Mouse (Mus musculus): Measurements from ENCODE around the gene Trim2. TPM values are rescaled to one million over a fixed set of nuclear protein-coding genes. Genes with fewer than 3 reads are reported as not detected.

The Trim2 gene
- polyA plus RNA-seq, 1 experiment from 2014 or later: 136 TPM

DNA sequence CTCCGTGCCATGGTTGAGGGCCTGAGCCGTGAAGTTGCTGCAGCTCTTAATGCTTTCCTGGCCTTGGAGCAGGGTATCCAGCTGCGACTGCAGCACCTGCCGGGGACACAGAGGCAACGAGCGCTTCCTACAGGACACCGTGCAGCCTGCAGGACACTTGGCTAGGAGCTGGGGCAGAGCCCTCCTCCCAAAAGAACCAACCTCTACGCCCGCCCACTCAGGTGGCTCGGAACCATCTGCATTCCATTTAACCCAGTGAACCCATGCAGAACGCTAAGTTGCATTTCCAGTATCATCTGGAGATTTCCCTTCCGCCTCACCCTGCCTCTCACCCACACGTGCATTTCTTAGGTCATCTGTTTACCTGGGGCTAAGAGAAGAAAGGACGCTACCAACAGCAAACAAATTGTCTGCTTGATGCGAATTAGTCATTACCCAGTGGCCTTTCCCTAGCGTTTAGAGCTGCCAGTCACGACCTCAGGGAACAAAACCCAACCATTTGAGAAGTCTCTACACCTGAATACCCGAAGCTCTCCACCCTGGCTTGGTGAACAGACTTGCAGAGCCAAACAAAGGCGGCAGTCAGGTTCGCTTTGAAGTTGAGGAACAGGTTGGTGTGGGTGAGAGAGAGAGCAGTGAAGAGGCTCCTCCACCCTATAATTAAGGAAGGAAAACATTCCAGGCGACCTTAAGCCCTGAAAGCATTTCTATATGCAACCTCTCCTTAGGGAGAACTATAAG is 115.4 kb downstream of the Trim2 start:
- no peak overlapping the region for H3K4me3 ChIP-seq (ENCODE audit: low read depth, low read length)
- 50% methylated on average over 21 of the region's 21 CpGs for WGBS
- H3K36me3 ChIP-seq (ENCODE audit: control insufficient read depth, insufficient read depth, low read length): peaks cover 18% of the 10 kb centered on the region
- H3K27ac ChIP-seq (ENCODE audit: low read depth, low read length): no peak overlapping the region
- peaks cover 7% of the 10 kb centered on the region; the same call in 1 of the 2 replicates for H3K4me1 ChIP-seq (ENCODE audit: control insufficient read depth, insufficient read depth, low read length)
- H3K9me3 ChIP-seq (ENCODE audit: control insufficient read depth, low read length): no peaks in the 10 kb centered on the region
- no peaks in the 10 kb centered on the region for H3K27me3 ChIP-seq (ENCODE audit: control insufficient read depth, insufficient read depth, low read length)
- peak; percentile 25; the same call in 1 of the 2 replicates for ATAC-seq (ENCODE audit: low read depth)
- H3K9ac ChIP-seq (replicated peaks; ENCODE audit: low read depth, low read length): no peak overlapping the region
- H3K4me2 ChIP-seq (ENCODE audit: low read depth, low read length): no peak overlapping the region

DNA sequence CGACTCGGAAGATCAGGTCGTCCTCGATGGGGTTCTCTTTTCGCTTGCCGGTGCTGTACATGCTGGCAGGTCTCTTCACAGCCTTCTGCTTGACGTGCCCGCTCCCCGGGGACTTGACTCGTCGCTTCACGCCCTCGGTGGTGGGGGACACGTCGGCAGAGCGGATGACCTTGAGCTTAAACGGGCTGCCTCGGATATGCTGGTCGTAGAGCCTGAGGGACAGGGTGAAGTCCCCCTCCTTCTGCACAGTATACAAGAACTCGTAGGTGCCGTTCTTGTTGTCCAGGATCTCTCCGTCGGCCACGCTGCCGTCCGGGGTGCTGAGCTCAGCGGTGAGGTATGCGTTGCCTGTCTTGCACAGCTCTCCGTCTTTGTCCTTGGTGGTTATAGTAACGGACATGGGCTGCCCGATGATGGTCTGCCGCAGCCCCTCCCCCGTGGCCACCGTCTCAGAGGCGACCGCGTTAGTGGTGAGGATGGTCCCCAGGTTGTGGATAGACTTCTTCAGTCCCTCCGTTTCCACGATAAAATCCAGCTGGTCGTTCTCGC is 116.1 kb downstream of the Trim2 start:
- WGBS: 16% methylated on average over 41 of the region's 41 CpGs
- no peak overlapping the region for H3K27ac ChIP-seq (ENCODE audit: low read depth, low read length)
- no peak overlapping the region for H3K4me3 ChIP-seq (ENCODE audit: low read depth, low read length)
- H3K9me3 ChIP-seq (ENCODE audit: control insufficient read depth, low read length): no peaks in the 10 kb centered on the region
- H3K9ac ChIP-seq (replicated peaks; ENCODE audit: low read depth, low read length): 0 out of 2 replicates have a peak overlapping the region, but pooled peaks have one; percentile 3
- H3K36me3 ChIP-seq (ENCODE audit: control insufficient read depth, insufficient read depth, low read length): peaks cover 18% of the 10 kb centered on the region
- peak; percentile 57; the same call in 1 of the 2 replicates for ATAC-seq (ENCODE audit: low read depth)
- H3K4me1 ChIP-seq (ENCODE audit: control insufficient read depth, insufficient read depth, low read length): peaks cover 7% of the 10 kb centered on the region; the same call in 1 of the 2 replicates
- 0 out of 2 replicates have a peak overlapping the region, but pooled peaks have one; percentile 7 for H3K4me2 ChIP-seq (ENCODE audit: low read depth, low read length)
- no peaks in the 10 kb centered on the region for H3K27me3 ChIP-seq (ENCODE audit: control insufficient read depth, insufficient read depth, low read length)

DNA sequence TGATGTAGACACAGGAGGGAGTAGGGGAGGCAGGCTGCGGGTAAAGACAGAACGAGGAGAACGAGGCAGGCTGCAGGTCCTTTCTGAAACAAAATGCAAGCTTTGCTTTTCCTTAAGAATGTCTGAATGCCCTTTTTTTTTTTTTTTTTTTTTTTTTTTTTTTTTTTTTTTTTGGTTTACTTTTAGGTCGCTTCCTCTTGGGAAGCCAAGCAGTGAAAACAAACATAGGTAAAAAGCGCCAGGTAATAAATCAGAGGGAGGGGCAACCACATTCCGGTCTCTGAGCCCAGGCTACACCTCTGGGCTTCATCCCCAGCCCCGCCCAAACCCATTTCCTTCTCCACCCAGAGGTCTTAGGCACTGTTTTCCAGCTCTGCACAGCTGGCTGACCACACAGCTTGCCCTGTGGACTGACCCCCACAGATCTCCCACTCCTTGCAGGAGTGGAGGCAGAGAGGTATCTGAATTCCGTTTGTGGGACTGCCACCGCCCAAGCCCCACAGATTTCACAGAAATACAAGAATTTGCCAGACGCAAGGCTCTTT is 117.0 kb downstream of the Trim2 start:
- Histone ChIP-seq H3K36me3 (ENCODE audit: control insufficient read depth, insufficient read depth, low read length) (peaks cover 13% of the 10 kb centered on the region), H3K4me2 (ENCODE audit: low read depth, low read length) (no peak overlapping the region)
- ATAC-seq (ENCODE audit: low read depth): no peak

DNA sequence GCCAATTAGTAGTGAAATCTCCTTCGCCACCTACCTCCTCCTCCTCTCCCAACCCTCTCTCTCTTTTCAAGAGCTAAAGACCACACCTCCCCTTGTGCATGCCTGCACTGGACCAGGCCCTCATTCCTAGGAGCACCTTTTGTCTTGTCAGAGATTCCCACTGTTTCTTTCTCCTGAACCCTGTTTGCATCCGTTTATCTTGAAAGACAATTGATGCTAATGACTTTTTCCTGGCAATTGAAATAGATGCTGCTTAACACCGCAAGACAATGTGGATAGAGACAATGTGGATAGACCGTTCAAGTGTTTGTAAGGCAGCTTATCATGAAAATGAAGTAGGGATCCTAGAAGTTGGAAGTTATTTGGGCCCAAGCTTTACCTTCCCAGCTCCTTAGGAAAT is 125.0 kb downstream of the Trim2 start:
- Histone ChIP-seq H3K4me1 (ENCODE audit: control insufficient read depth, insufficient read depth, low read length) (peaks cover 3% of the 10 kb centered on the region; the same call in 1 of the 2 replicates), H3K27ac (ENCODE audit: low read depth, low read length) (no peak overlapping the region)
- WGBS: 21% methylated on average over 4 of the region's 4 CpGs

More for the DNA sequence above, 117.0 kb downstream of the Trim2 start:
- 58% methylated on average over 10 of the region's 10 CpGs for WGBS
- Histone ChIP-seq H3K4me1 (ENCODE audit: control insufficient read depth, insufficient read depth, low read length) (peaks cover 7% of the 10 kb centered on the region; the same call in 1 of the 2 replicates), H3K4me3 (ENCODE audit: low read depth, low read length) (no peak overlapping the region), H3K27ac (ENCODE audit: low read depth, low read length) (no peak overlapping the region), H3K27me3 (ENCODE audit: control insufficient read depth, insufficient read depth, low read length) (no peaks in the 10 kb centered on the region), H3K9ac (replicated peaks; ENCODE audit: low read depth, low read length) (no peak overlapping the region), H3K9me3 (ENCODE audit: control insufficient read depth, low read length) (no peaks in the 10 kb centered on the region)

DNA sequence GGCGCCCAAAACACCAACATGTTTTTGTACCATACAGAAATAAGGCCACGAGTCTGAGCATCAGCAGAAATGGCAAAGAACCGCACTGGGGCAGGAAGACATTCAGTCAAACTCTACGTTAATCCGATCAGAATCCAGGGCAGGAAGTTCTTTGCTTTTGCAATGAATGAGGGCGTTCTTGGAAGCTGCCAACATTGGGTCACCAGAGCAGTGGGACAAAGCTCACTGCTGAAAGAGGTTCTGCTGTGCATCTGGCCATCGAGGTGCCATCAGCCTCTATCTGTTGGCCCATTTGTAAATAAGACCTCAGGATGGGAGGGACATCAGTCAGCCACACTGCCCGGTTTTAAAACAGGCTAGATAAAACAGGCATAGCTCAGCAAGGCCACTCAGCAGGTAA is 125.6 kb downstream of the Trim2 start:
- no peak overlapping the region for H3K27ac ChIP-seq (ENCODE audit: low read depth, low read length)
- no peak overlapping the region for H3K9ac ChIP-seq (replicated peaks; ENCODE audit: low read depth, low read length)
- peaks cover 3% of the 10 kb centered on the region; the same call in 1 of the 2 replicates for H3K4me1 ChIP-seq (ENCODE audit: control insufficient read depth, insufficient read depth, low read length)
- no peak for ATAC-seq (ENCODE audit: low read depth)
- no peaks in the 10 kb centered on the region for H3K9me3 ChIP-seq (ENCODE audit: control insufficient read depth, low read length)
- no peak overlapping the region for H3K4me2 ChIP-seq (ENCODE audit: low read depth, low read length)
- H3K27me3 ChIP-seq (ENCODE audit: control insufficient read depth, insufficient read depth, low read length): no peaks in the 10 kb centered on the region
- peaks cover 11% of the 10 kb centered on the region; the same call in 1 of the 2 replicates for H3K36me3 ChIP-seq (ENCODE audit: control insufficient read depth, insufficient read depth, low read length)
- 52% methylated on average over 8 of the region's 8 CpGs for WGBS
- no peak overlapping the region for H3K4me3 ChIP-seq (ENCODE audit: low read depth, low read length)

More for the DNA sequence above, 125.0 kb downstream of the Trim2 start:
- Histone ChIP-seq H3K4me2 (ENCODE audit: low read depth, low read length) (no peak overlapping the region), H3K36me3 (ENCODE audit: control insufficient read depth, insufficient read depth, low read length) (peaks cover 5% of the 10 kb centered on the region; the same call in 1 of the 2 replicates), H3K4me3 (ENCODE audit: low read depth, low read length) (no peak overlapping the region), H3K9ac (replicated peaks; ENCODE audit: low read depth, low read length) (no peak overlapping the region), H3K27me3 (ENCODE audit: control insufficient read depth, insufficient read depth, low read length) (no peaks in the 10 kb centered on the region), H3K9me3 (ENCODE audit: control insufficient read depth, low read length) (no peaks in the 10 kb centered on the region)
- ATAC-seq (ENCODE audit: low read depth): no peak

DNA sequence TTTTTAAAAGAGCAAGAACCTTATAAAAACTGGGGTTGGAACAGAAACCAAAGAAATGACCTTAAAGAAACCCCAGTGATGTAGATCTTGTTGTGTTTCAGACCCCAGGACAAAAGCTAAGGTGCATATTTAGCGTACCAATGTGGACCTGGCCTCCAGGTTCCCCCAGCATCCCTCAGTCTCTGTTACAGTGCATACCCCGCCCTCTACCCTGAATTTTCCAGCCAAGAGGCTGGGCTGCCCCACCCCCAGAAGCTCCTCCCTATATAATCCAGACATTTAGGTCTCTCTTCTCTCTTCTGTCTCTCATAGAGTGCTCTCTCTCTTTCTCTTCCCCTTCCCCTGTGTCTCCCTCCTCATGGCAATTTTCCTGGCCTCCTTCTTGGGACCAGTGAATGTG is 126.4 kb downstream of the Trim2 start:
- no peak overlapping the region for H3K4me3 ChIP-seq (ENCODE audit: low read depth, low read length)
- H3K27me3 ChIP-seq (ENCODE audit: control insufficient read depth, insufficient read depth, low read length): no peaks in the 10 kb centered on the region
- H3K27ac ChIP-seq (ENCODE audit: low read depth, low read length): no peak overlapping the region
- peaks cover 3% of the 10 kb centered on the region; the same call in 1 of the 2 replicates for H3K4me1 ChIP-seq (ENCODE audit: control insufficient read depth, insufficient read depth, low read length)
- H3K9ac ChIP-seq (replicated peaks; ENCODE audit: low read depth, low read length): no peak overlapping the region
- WGBS: 88% methylated on average over 2 of the region's 2 CpGs
- no peak overlapping the region for H3K4me2 ChIP-seq (ENCODE audit: low read depth, low read length)
- no peaks in the 10 kb centered on the region for H3K9me3 ChIP-seq (ENCODE audit: control insufficient read depth, low read length)
- H3K36me3 ChIP-seq (ENCODE audit: control insufficient read depth, insufficient read depth, low read length): peaks cover 14% of the 10 kb centered on the region; the same call in 1 of the 2 replicates
- no peak for ATAC-seq (ENCODE audit: low read depth)

DNA sequence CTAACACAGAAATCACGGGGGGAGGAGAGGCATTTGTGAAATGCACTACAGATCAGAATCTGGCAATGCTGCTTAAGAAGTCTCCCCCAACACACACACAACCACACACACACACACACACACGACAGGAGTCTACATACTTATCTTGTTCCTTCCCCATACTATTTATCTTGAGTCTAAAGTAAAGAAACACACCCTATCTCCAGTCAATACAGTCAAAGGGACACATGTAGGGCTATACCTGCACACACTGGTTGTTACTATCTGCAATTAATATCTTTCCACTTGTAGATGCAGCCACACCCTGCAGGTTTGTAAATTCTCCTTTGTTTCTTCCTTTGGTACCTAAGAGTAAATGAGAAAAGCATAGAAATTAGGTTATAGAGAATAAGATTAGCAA is 128.8 kb downstream of the Trim2 start:
- H3K27me3 ChIP-seq (ENCODE audit: control insufficient read depth, insufficient read depth, low read length): no peaks in the 10 kb centered on the region
- H3K36me3 ChIP-seq (ENCODE audit: control insufficient read depth, insufficient read depth, low read length): peaks cover 17% of the 10 kb centered on the region; the same call in 1 of the 2 replicates
- no peak overlapping the region for H3K4me2 ChIP-seq (ENCODE audit: low read depth, low read length)
- no peak overlapping the region for H3K9ac ChIP-seq (replicated peaks; ENCODE audit: low read depth, low read length)
- H3K4me3 ChIP-seq (ENCODE audit: low read depth, low read length): no peak overlapping the region
- 93% methylated on average over 2 of the region's 2 CpGs for WGBS
- no peaks in the 10 kb centered on the region for H3K9me3 ChIP-seq (ENCODE audit: control insufficient read depth, low read length)
- no peak overlapping the region for H3K27ac ChIP-seq (ENCODE audit: low read depth, low read length)
- H3K4me1 ChIP-seq (ENCODE audit: control insufficient read depth, insufficient read depth, low read length): peaks cover 3% of the 10 kb centered on the region; the same call in 1 of the 2 replicates
- ATAC-seq (ENCODE audit: low read depth): no peak

DNA sequence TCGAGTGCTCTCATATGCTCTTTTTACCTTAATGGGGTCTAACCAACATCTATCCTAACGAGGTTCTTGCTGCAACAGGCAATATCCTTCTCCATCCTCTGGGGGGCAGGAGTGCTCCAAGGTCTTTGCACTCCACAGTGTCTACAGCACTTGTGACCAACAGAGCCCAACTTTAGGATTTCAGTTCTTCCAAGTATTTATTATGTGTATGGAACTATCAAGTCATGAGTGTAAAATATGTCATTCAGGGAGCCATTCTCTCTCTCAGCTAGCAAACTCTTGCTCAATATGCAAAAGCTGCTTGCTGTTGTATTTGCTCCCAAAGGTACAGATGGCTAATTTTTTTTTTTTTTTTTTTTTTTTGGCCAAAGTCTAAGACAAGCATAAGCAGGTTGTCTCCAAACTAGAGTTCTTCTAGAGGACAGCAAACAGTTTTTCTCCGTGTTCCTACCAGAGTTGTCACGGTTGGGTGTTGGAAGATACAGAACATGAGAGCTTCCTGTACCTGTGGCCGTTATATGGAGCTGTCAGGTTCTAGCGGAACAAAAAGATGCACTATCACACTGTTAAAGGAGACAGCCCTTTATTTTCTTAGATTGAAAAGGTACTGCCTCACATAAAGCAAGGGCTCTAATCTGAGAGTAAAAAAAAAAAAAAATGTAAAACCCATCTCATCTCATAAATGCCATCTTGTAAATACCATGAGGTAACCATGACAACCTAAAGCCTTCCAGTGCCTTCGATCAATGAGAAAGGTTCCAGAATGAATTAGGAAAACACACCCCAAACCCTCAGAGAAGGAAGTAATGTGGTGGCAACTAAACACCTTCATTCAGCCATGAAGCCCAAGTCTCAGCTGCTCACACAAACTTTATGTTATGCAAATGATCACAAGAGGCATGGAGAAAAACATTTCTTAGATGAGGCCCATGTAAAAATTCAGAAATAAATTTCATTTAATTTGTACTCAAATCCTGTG is 131.1 kb downstream of the Trim2 start:
- no peak overlapping the region for H3K27ac ChIP-seq (ENCODE audit: low read depth, low read length)
- no peaks in the 10 kb centered on the region for H3K9me3 ChIP-seq (ENCODE audit: control insufficient read depth, low read length)
- peaks cover 25% of the 10 kb centered on the region; the same call in 1 of the 2 replicates for H3K36me3 ChIP-seq (ENCODE audit: control insufficient read depth, insufficient read depth, low read length)
- ATAC-seq (ENCODE audit: low read depth): peak; percentile 68; the same call in 1 of the 2 replicates
- no peak overlapping the region for H3K4me2 ChIP-seq (ENCODE audit: low read depth, low read length)
- H3K27me3 ChIP-seq (ENCODE audit: control insufficient read depth, insufficient read depth, low read length): no peaks in the 10 kb centered on the region
- no peak overlapping the region for H3K4me3 ChIP-seq (ENCODE audit: low read depth, low read length)
- no peak overlapping the region for H3K9ac ChIP-seq (replicated peaks; ENCODE audit: low read depth, low read length)
- 47% methylated on average over 7 of the region's 7 CpGs for WGBS
- no peaks in the 10 kb centered on the region for H3K4me1 ChIP-seq (ENCODE audit: control insufficient read depth, insufficient read depth, low read length)
